Mouse (Mus musculus): ENCODE results near the gene Zdhhc14. TPM values are rescaled to one million over a fixed set of nuclear protein-coding genes. Genes with fewer than 3 reads are reported as not detected.
A peak's percentile ranks its signal among the peaks of the same experiment; 100 is the strongest.

Zdhhc14 gene
- polyA plus RNA-seq, 1 experiment from 2014 or later, result 3.2 TPM

- H3K9me3 ChIP-seq, result no peaks in the 10 kb centered on the region
- peaks cover 15% of the 10 kb centered on the region for H3K4me1 ChIP-seq
- peak; percentile 84 for ATAC-seq (ENCODE audit: low FRiP score)
- no peak overlapping the region for H3K4me3 ChIP-seq (replicated peaks)
- 10% methylated on average over 8 of the region's 8 CpGs for WGBS
- H3K36me3 ChIP-seq (replicated peaks), result no peaks in the 10 kb centered on the region
- H3K9ac ChIP-seq, result no peak overlapping the region
- H3K27me3 ChIP-seq, result peaks cover 56% of the 10 kb centered on the region
- H3K27ac ChIP-seq, result 0 out of 2 replicates have a peak overlapping the region, but pooled peaks have one; percentile 31
- H3K4me2 ChIP-seq, result no peak overlapping the region
These were observed 168.1 kb downstream of the Zdhhc14 start for GRCm38 (mm10) chr17:5660317-5661080.

GRCm38 (mm10) chr17:5666652-5667051, 174.3 kb downstream of the Zdhhc14 start:
- Histone ChIP-seq H3K9me3 (no peaks in the 10 kb centered on the region), H3K4me3 (replicated peaks) (no peak overlapping the region), H3K9ac (no peak overlapping the region), H3K36me3 (replicated peaks) (no peaks in the 10 kb centered on the region), H3K4me1 (peaks cover 5% of the 10 kb centered on the region; the same call in 1 of the 2 replicates), H3K4me2 (no peak overlapping the region), H3K27me3 (peaks cover 28% of the 10 kb centered on the region), H3K27ac (no peak overlapping the region)
- no peak for ATAC-seq (ENCODE audit: low FRiP score)
- WGBS, result 83% methylated on average over 8 of the region's 8 CpGs

GRCm38 (mm10) chr17:5668456-5668855, 176.1 kb downstream of the Zdhhc14 start:
- H3K9me3 ChIP-seq, result no peaks in the 10 kb centered on the region
- no peaks in the 10 kb centered on the region for H3K36me3 ChIP-seq (replicated peaks)
- ATAC-seq (ENCODE audit: low FRiP score), result no peak
- no peak overlapping the region for H3K4me2 ChIP-seq
- no peak overlapping the region for H3K27ac ChIP-seq
- H3K4me1 ChIP-seq, result peaks cover 5% of the 10 kb centered on the region; the same call in 1 of the 2 replicates
- H3K4me3 ChIP-seq (replicated peaks), result no peak overlapping the region
- no peak overlapping the region for H3K9ac ChIP-seq
- WGBS, result 56% methylated on average over 3 of the region's 3 CpGs
- H3K27me3 ChIP-seq, result peaks cover 25% of the 10 kb centered on the region

- WGBS, result 74% methylated on average over 7 of the region's 7 CpGs
- Histone ChIP-seq H3K27ac (no peak overlapping the region), H3K4me3 (replicated peaks) (no peak overlapping the region), H3K36me3 (replicated peaks) (no peaks in the 10 kb centered on the region), H3K9me3 (no peaks in the 10 kb centered on the region), H3K9ac (no peak overlapping the region), H3K27me3 (peaks cover 22% of the 10 kb centered on the region), H3K4me2 (no peak overlapping the region), H3K4me1 (peaks cover 5% of the 10 kb centered on the region; the same call in 1 of the 2 replicates)
- ATAC-seq (ENCODE audit: low FRiP score), result no peak
These were observed 176.6 kb downstream of the Zdhhc14 start for GRCm38 (mm10) chr17:5668981-5669380.

- Histone ChIP-seq H3K4me2 (no peak overlapping the region), H3K27me3 (no peaks in the 10 kb centered on the region), H3K36me3 (replicated peaks) (no peaks in the 10 kb centered on the region), H3K9ac (no peak overlapping the region), H3K4me1 (peaks cover 6% of the 10 kb centered on the region; the same call in 1 of the 2 replicates), H3K27ac (no peak overlapping the region), H3K4me3 (replicated peaks) (no peak overlapping the region), H3K9me3 (no peaks in the 10 kb centered on the region)
- 54% methylated on average over 8 of the region's 8 CpGs for WGBS
- no peak for ATAC-seq (ENCODE audit: low FRiP score)
These were observed 183.6 kb downstream of the Zdhhc14 start for GRCm38 (mm10) chr17:5675951-5676350.

- no peaks in the 10 kb centered on the region for H3K9me3 ChIP-seq
- no peaks in the 10 kb centered on the region for H3K27me3 ChIP-seq
- peaks cover 6% of the 10 kb centered on the region; the same call in 1 of the 2 replicates for H3K4me1 ChIP-seq
- no peaks in the 10 kb centered on the region for H3K36me3 ChIP-seq (replicated peaks)
- no peak for ATAC-seq (ENCODE audit: low FRiP score)
- H3K9ac ChIP-seq, result no peak overlapping the region
- no peak overlapping the region for H3K4me2 ChIP-seq
- H3K27ac ChIP-seq, result no peak overlapping the region
- no peak overlapping the region for H3K4me3 ChIP-seq (replicated peaks)
- WGBS, result 33% methylated on average over 1 of the region's 1 CpGs
These were observed 187.0 kb downstream of the Zdhhc14 start for GRCm38 (mm10) chr17:5679315-5679714.

GRCm38 (mm10) chr17:5685324-5685723, 193.0 kb downstream of the Zdhhc14 start:
- Histone ChIP-seq H3K27ac (no peak overlapping the region), H3K4me1 (0 out of 2 replicates have a peak, but pooled peaks cover 2% of the 10 kb centered on the region), H3K27me3 (no peaks in the 10 kb centered on the region), H3K9me3 (no peaks in the 10 kb centered on the region), H3K4me3 (replicated peaks) (no peak overlapping the region), H3K4me2 (no peak overlapping the region), H3K9ac (no peak overlapping the region), H3K36me3 (replicated peaks) (no peaks in the 10 kb centered on the region)
- WGBS, result 97% methylated on average over 7 of the region's 7 CpGs
- ATAC-seq (ENCODE audit: low FRiP score), result no peak

GRCm38 (mm10) chr17:5687810-5688209, 195.5 kb downstream of the Zdhhc14 start:
- H3K9ac ChIP-seq, result no peak overlapping the region
- no peaks in the 10 kb centered on the region for H3K4me1 ChIP-seq
- H3K9me3 ChIP-seq, result no peaks in the 10 kb centered on the region
- WGBS, result 87% methylated on average over 4 of the region's 4 CpGs
- no peak overlapping the region for H3K4me3 ChIP-seq (replicated peaks)
- H3K36me3 ChIP-seq (replicated peaks), result no peaks in the 10 kb centered on the region
- H3K4me2 ChIP-seq, result no peak overlapping the region
- H3K27me3 ChIP-seq, result no peaks in the 10 kb centered on the region
- H3K27ac ChIP-seq, result no peak overlapping the region
- no peak for ATAC-seq (ENCODE audit: low FRiP score)

- no peak for ATAC-seq (ENCODE audit: low FRiP score)
- H3K27me3 ChIP-seq, result no peaks in the 10 kb centered on the region
- H3K27ac ChIP-seq, result no peak overlapping the region
- no peaks in the 10 kb centered on the region for H3K36me3 ChIP-seq (replicated peaks)
- H3K4me3 ChIP-seq (replicated peaks), result no peak overlapping the region
- WGBS, result 85% methylated on average over 2 of the region's 2 CpGs
- no peak overlapping the region for H3K4me2 ChIP-seq
- no peak overlapping the region for H3K9ac ChIP-seq
- no peaks in the 10 kb centered on the region for H3K9me3 ChIP-seq
- no peaks in the 10 kb centered on the region for H3K4me1 ChIP-seq
These were observed 195.9 kb downstream of the Zdhhc14 start for GRCm38 (mm10) chr17:5688222-5688621.

GRCm38 (mm10) chr17:5688669-5689068, 196.3 kb downstream of the Zdhhc14 start:
- Histone ChIP-seq H3K4me3 (replicated peaks) (no peak overlapping the region), H3K4me2 (no peak overlapping the region), H3K9me3 (no peaks in the 10 kb centered on the region), H3K9ac (no peak overlapping the region), H3K27me3 (no peaks in the 10 kb centered on the region), H3K27ac (no peak overlapping the region), H3K4me1 (no peaks in the 10 kb centered on the region), H3K36me3 (replicated peaks) (no peaks in the 10 kb centered on the region)
- ATAC-seq (ENCODE audit: low FRiP score), result no peak

GRCm38 (mm10) chr17:5690746-5691535, 198.6 kb downstream of the Zdhhc14 start:
- WGBS, result 87% methylated on average over 8 of the region's 8 CpGs
- H3K9me3 ChIP-seq, result no peaks in the 10 kb centered on the region

GRCm38 (mm10) chr17:5692661-5693060, 200.3 kb downstream of the Zdhhc14 start:
- no peak for ATAC-seq (ENCODE audit: low FRiP score)
- H3K9me3 ChIP-seq, result no peaks in the 10 kb centered on the region
- H3K27me3 ChIP-seq, result no peaks in the 10 kb centered on the region
- H3K4me2 ChIP-seq, result no peak overlapping the region
- no peaks in the 10 kb centered on the region for H3K4me1 ChIP-seq
- 84% methylated on average over 3 of the region's 3 CpGs for WGBS
- H3K27ac ChIP-seq, result no peak overlapping the region
- H3K4me3 ChIP-seq (replicated peaks), result no peak overlapping the region
- no peak overlapping the region for H3K9ac ChIP-seq
- no peaks in the 10 kb centered on the region for H3K36me3 ChIP-seq (replicated peaks)

More at GRCm38 (mm10) chr17:5690746-5691535, 198.6 kb downstream of the Zdhhc14 start:
- Histone ChIP-seq H3K36me3 (replicated peaks) (no peaks in the 10 kb centered on the region), H3K9ac (no peak overlapping the region), H3K27ac (no peak overlapping the region), H3K4me2 (no peak overlapping the region), H3K27me3 (no peaks in the 10 kb centered on the region), H3K4me3 (replicated peaks) (no peak overlapping the region), H3K4me1 (no peaks in the 10 kb centered on the region)
- no peak for ATAC-seq (ENCODE audit: low FRiP score)

All from forebrain, embryonic 12.5 days (tissue).